Mouse (Mus musculus) yolk sac, embryonic 10.5 days (tissue): ENCODE results near the gene Btbd2.

Experiments used
- DNase-seq: peaks from one replicate; pipeline ENCODE4 v3.0.0-alpha.2; 2017; ENCODE audit warnings: low spot score

Btbd2 gene

GRCm38 (mm10) chr10:80656863-80657623 lies at the start of gene Btbd2:
Btbd2 (minus strand) TSS chr10:80657071.
- no peak for DNase-seq

GRCm38 (mm10) chr10:80705479-80705878 lies 48.6 kb upstream of the Btbd2 start:
- no peak for DNase-seq

- no peak for DNase-seq
These were observed 48.2 kb upstream of the Btbd2 start for GRCm38 (mm10) chr10:80705033-80705432.

- DNase-seq: no peak
These were observed 47.5 kb upstream of the Btbd2 start for GRCm38 (mm10) chr10:80704418-80704817.

- DNase-seq: no peak
These were observed 46.8 kb upstream of the Btbd2 start for GRCm38 (mm10) chr10:80703643-80704042.

- peak; percentile 96 for DNase-seq
These were observed 45.9 kb upstream of the Btbd2 start for GRCm38 (mm10) chr10:80702536-80703390.

GRCm38 (mm10) chr10:80701721-80702535 lies 45.1 kb upstream of the Btbd2 start, which contains the start of the genes Mob3a and Izumo4:
Mob3a (minus strand) TSS chr10:80701977.
Izumo4 (plus strand) TSS chr10:80702184.
- peak; percentile 99 for DNase-seq

- peak; percentile 18 for DNase-seq
These were observed 43.9 kb upstream of the Btbd2 start for GRCm38 (mm10) chr10:80700732-80701131.

- no peak for DNase-seq
These were observed 43.2 kb upstream of the Btbd2 start for GRCm38 (mm10) chr10:80700038-80700504.

- no peak for DNase-seq
These were observed 41.7 kb upstream of the Btbd2 start for GRCm38 (mm10) chr10:80698605-80699004.

GRCm38 (mm10) chr10:80697812-80698211 lies 40.9 kb upstream of the Btbd2 start:
- DNase-seq: peak; percentile 39

GRCm38 (mm10) chr10:80697393-80697787 lies 40.5 kb upstream of the Btbd2 start:
- DNase-seq: no peak

GRCm38 (mm10) chr10:80696502-80697392 lies 39.9 kb upstream of the Btbd2 start:
- no peak for DNase-seq

- no peak for DNase-seq
These were observed 39.1 kb upstream of the Btbd2 start for GRCm38 (mm10) chr10:80695801-80696501.

GRCm38 (mm10) chr10:80695186-80695585 lies 38.3 kb upstream of the Btbd2 start:
- no peak for DNase-seq

GRCm38 (mm10) chr10:80694159-80694938 lies 37.5 kb upstream of the Btbd2 start:
- DNase-seq: no peak

GRCm38 (mm10) chr10:80693401-80694045 lies 36.7 kb upstream of the Btbd2 start:
- DNase-seq: no peak

GRCm38 (mm10) chr10:80692249-80693165 lies 35.6 kb upstream of the Btbd2 start:
- DNase-seq: no peak
